Mouse (Mus musculus) gastrocnemius, postnatal 14 days (tissue): ENCODE results near the gene Chst10. TPM values are rescaled to one million over a fixed set of nuclear protein-coding genes. Genes with fewer than 3 reads are reported as not detected.

Experiments used
- DNase-seq: peaks from one replicate; pipeline ENCODE4 v3.0.0; 2021; ENCODE audit warnings: mixed read lengths
- intact Hi-C: fragments of 180-260 bp; cut with DNase I; formaldehyde crosslinking; loops from one replicate; pipeline ENCODE4 v1.15.1; 2025; ENCODE audit warnings: low total_unique reads
- long read RNA-seq, 2 experiments: library from polyadenylated mRNA; stranded (forward); transcript quantifications; one replicate each; pipeline ENCODE4 v2.0.0; 2021
- total RNA-seq, 2 experiments: library from RNA; stranded (reverse); gene quantifications; 2 replicates each; pipeline ENCODE4 v1.2.3; 2021

Chst10 gene
- under 1 TPM; 0.20 to 0.53 TPM for total RNA-seq
- long read RNA-seq, experiment 1, partial matches to known transcripts = 0 of 2 reads
- long read RNA-seq, experiment 1, other reads (novel, unspliced or antisense) = 1 of 2 reads
- long read RNA-seq, experiment 2 = 0 reads

GRCm38 (mm10) chr1:38897431-38898248, at the start of gene Chst10:
Gene Chst10, minus strand, starts transcription at chr1:38898161.
- intact Hi-C loops = no loop called here
- DNase-seq = peak; percentile 61

- intact Hi-C loops = no loop called here
- DNase-seq = no peak
Observed at GRCm38 (mm10) chr1:38939608-38940007, 41.6 kb upstream of the Chst10 start.

- intact Hi-C loops = no loop called here
- no peak for DNase-seq
Observed at GRCm38 (mm10) chr1:38938849-38939248, 40.9 kb upstream of the Chst10 start, which contains the start of gene Nms. Gene Nms, plus strand, starts transcription at chr1:38939149.

GRCm38 (mm10) chr1:38936780-38937179, 38.8 kb upstream of the Chst10 start:
- DNase-seq = no peak

GRCm38 (mm10) chr1:38934668-38935067, 36.7 kb upstream of the Chst10 start:
- no peak for DNase-seq
- intact Hi-C loops = no loop called here

More at GRCm38 (mm10) chr1:38936780-38937179, 38.8 kb upstream of the Chst10 start:
- intact Hi-C loops = no loop called here

- no peak for DNase-seq
- intact Hi-C loops = no loop called here
Observed at GRCm38 (mm10) chr1:38930767-38931166, 32.8 kb upstream of the Chst10 start.

- intact Hi-C loops = no loop called here
- no peak for DNase-seq
Observed at GRCm38 (mm10) chr1:38929468-38929867, 31.5 kb upstream of the Chst10 start.

- no peak for DNase-seq
- intact Hi-C loops = no loop called here
Observed at GRCm38 (mm10) chr1:38928996-38929395, 31.0 kb upstream of the Chst10 start.

GRCm38 (mm10) chr1:38903985-38904384, 6.0 kb upstream of the Chst10 start:
- intact Hi-C loops = no loop called here
- DNase-seq = no peak

- DNase-seq = no peak
- intact Hi-C loops = no loop called here
Observed at GRCm38 (mm10) chr1:38902571-38902970, 4.6 kb upstream of the Chst10 start.

GRCm38 (mm10) chr1:38893081-38893480, 4.9 kb downstream of the Chst10 start:
- intact Hi-C loops = no loop called here
- no peak for DNase-seq

GRCm38 (mm10) chr1:38891444-38891843, 6.5 kb downstream of the Chst10 start:
- intact Hi-C loops = no loop called here

GRCm38 (mm10) chr1:38888803-38889202, 9.2 kb downstream of the Chst10 start:
- intact Hi-C loops = no loop called here
- DNase-seq = no peak

More at GRCm38 (mm10) chr1:38891444-38891843, 6.5 kb downstream of the Chst10 start:
- no peak for DNase-seq

GRCm38 (mm10) chr1:38887011-38887410, 10.9 kb downstream of the Chst10 start:
- no peak for DNase-seq
- intact Hi-C loops = no loop called here

- no peak for DNase-seq
- intact Hi-C loops = no loop called here
Observed at GRCm38 (mm10) chr1:38886602-38887001, 11.4 kb downstream of the Chst10 start.

GRCm38 (mm10) chr1:38885956-38886355, 12.0 kb downstream of the Chst10 start:
- DNase-seq = no peak
- intact Hi-C loops = no loop called here

GRCm38 (mm10) chr1:38883766-38884165, 14.2 kb downstream of the Chst10 start:
- intact Hi-C loops = no loop called here
- DNase-seq = no peak

GRCm38 (mm10) chr1:38882746-38883145, 15.2 kb downstream of the Chst10 start:
- DNase-seq = no peak
- intact Hi-C loops = no loop called here

- DNase-seq = no peak
- intact Hi-C loops = no loop called here
Observed at GRCm38 (mm10) chr1:38881366-38881765, 16.6 kb downstream of the Chst10 start.

- intact Hi-C loops = no loop called here
Observed at GRCm38 (mm10) chr1:38876671-38877382, 21.1 kb downstream of the Chst10 start.

More at GRCm38 (mm10) chr1:38876671-38877382, 21.1 kb downstream of the Chst10 start:
- DNase-seq = no peak
